Mouse (Mus musculus): ENCODE data around the gene Gm49333.

DNA sequence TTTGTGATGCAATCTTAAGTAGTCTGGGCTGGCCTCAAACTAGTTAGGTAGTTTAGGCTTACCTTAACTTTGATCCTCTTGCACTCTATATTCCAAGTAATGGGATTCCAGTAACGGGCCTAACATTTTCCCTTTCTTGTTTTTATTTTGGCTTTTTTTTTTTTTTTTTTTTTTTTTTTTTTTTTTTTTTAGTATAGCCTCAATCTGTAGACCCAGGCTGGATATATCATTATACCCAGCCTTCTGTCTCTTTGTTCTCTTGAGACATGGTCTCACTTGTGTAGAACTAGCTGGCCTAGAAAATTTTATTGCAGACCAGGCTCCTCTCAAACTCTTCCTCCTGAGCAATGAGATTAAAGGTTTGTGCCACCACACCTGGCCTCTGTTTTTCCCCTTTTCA, 80.2 kb downstream of the Gm49333 start:
- TF ChIP-seq CTCF (conservative IDR thresholded peaks at IDR 0.05; ENCODE audit: insufficient read depth, insufficient read length, low read depth, low read length) (no peak), POLR2A (IDR thresholded peaks at IDR 0.05; ENCODE audit: low read depth, low read length) (no peak)

Measured in kidney, adult 2 months (tissue).